Comparison of ENCODE assay signal across 24 mouse cellular contexts in genomic region chr19:25008509-25008908, GRCm38 (mm10).
"Had no signal": no experiment of that assay in that cellular context is flagged by ENCODE, and none has a peak within 500 bp of the region (broad histone marks: within the 10 kb centered on the region; RNA-seq: fewer than 3 reads in every experiment).

No protein-coding gene starts in this region.

- ATAC-seq: hindbrain, postnatal 0 days; intestine, embryonic 16.5 days had no signal

- H3K4me3 ChIP-seq: gastrocnemius, adult 2 months; heart, embryonic 10.5 days; heart, embryonic 13.5 days; heart, embryonic 15.5 days; hindbrain, embryonic 13.5 days; hindbrain, embryonic 15.5 days; layer of hippocampus, adult 2 months; left cerebral cortex, adult 2 months; limb, embryonic 10.5 days; limb, embryonic 12.5 days had no signal

- H3K9ac ChIP-seq: heart, embryonic 13.5 days; heart, embryonic 15.5 days; hindbrain, embryonic 13.5 days; hindbrain, embryonic 15.5 days; limb, embryonic 12.5 days had no signal

- H3K9me3 ChIP-seq: heart, embryonic 10.5 days; heart, embryonic 13.5 days; heart, embryonic 15.5 days; hindbrain, embryonic 13.5 days; hindbrain, embryonic 15.5 days; limb, embryonic 10.5 days; limb, embryonic 12.5 days had no signal

- H3K4me1 ChIP-seq: hindbrain, embryonic 13.5 days; limb, embryonic 10.5 days had no signal

- H3K27me3 ChIP-seq: heart, embryonic 13.5 days; heart, embryonic 15.5 days; hindbrain, embryonic 15.5 days; limb, embryonic 12.5 days had no signal

- H3K36me3 ChIP-seq: heart, embryonic 10.5 days; heart, embryonic 13.5 days; heart, embryonic 15.5 days; hindbrain, embryonic 13.5 days; hindbrain, embryonic 15.5 days; limb, embryonic 10.5 days; limb, embryonic 12.5 days had no signal

- H3K4me2 ChIP-seq: heart, embryonic 13.5 days; heart, embryonic 15.5 days; hindbrain, embryonic 13.5 days; hindbrain, embryonic 15.5 days; limb, embryonic 12.5 days; liver, embryonic 11.5 days had no signal

- H3K27ac ChIP-seq: gastrocnemius, adult 2 months; heart, embryonic 10.5 days; heart, embryonic 13.5 days; heart, embryonic 15.5 days; hindbrain, embryonic 13.5 days; hindbrain, embryonic 15.5 days; hindbrain, postnatal 0 days; layer of hippocampus, adult 2 months; left cerebral cortex, adult 2 months; limb, embryonic 10.5 days; limb, embryonic 12.5 days had no signal

- DNase-seq: gastrocnemius, adult 2 months; gastrocnemius, postnatal 10 days; gastrocnemius, postnatal 25 days; heart, adult 18-20 months; heart, postnatal 14 days; heart, postnatal 36 days; kidney, adult 11 months; kidney, adult 2 months; kidney, postnatal 10 days; kidney, postnatal 25 days; kidney, postnatal 4 days; liver had no signal
